Mouse (Mus musculus) megakaryocyte, embryonic 14.5 days (primary cell): ENCODE data around the gene Sgpl1.

Source experiments
- FLI1 ChIP-seq: IDR thresholded peaks from 2 replicates; pipeline ENCODE4 v1.6.1; 2012; ENCODE audit warnings: low read length, inconsistent platforms, mixed read lengths
- GATA1 ChIP-seq: IDR thresholded peaks from 3 replicates; pipeline ENCODE4 v1.6.1; 2012; ENCODE audit warnings: mixed read lengths, low read length, inconsistent platforms, borderline replicate concordance

DNA sequence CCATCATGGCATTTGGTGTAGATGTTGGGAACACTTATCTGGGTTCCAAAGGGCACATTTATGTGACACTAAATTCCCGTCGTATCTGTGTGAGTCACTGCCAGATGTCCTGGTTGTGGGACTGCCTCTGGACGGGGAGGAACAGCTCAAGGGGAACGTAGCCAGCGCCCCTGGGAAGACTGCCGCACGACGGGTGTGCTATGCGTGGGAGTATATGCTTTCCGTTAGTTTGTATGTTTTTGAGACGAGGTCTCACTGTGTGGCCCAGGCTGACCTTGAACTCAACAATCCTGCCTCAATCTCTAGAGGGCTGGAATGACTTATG is 66.6 kb downstream of the Sgpl1 start:
- TF ChIP-seq GATA1 (no peak), FLI1 (no peak)
